Mouse (Mus musculus): ENCODE measurements around the gene Liph. TPM values are rescaled to one million over a fixed set of nuclear protein-coding genes. Genes with fewer than 3 reads are reported as not detected.

Liph gene
- polyA plus RNA-seq, 1 experiment from 2014 or later, result 48.8 TPM

DNA sequence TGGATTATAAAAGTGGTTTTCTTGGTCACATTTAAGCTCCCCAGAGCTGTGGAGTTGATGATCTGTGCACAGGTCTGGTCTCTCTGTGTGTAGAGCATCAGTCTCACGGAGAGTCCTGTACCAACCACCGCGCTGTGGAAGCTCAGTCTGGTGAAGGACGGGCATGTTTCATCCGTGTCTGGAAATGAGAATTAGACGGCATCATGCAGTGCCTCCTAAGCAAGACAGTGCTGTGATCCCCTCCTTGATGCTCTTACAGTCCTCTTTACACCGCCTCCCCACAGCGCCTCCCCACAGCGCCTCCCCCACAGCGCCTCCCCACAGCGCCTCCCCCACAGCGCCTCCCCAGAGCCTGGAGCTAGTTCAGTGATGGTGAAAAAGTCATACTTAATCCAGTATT, 11.4 kb downstream of the Liph start:
- 92% methylated on average over 12 of the region's 12 CpGs for WGBS
- Histone ChIP-seq H3K36me3 (ENCODE audit: control insufficient read depth, insufficient read depth) (peaks cover 4% of the 10 kb centered on the region; the same call in 1 of the 2 replicates), H3K27ac (ENCODE audit: low read depth, low read length) (no peak overlapping the region), H3K4me2 (replicated peaks; ENCODE audit: low read depth) (no peak overlapping the region), H3K4me3 (ENCODE audit: low read depth, low read length) (no peak overlapping the region), H3K9ac (ENCODE audit: low read depth, low read length) (no peak overlapping the region), H3K4me1 (replicated peaks; ENCODE audit: control insufficient read depth, insufficient read depth, low read length) (no peaks in the 10 kb centered on the region), H3K27me3 (replicated peaks; ENCODE audit: control insufficient read depth, insufficient read depth, low read length) (no peaks in the 10 kb centered on the region), H3K9me3 (ENCODE audit: control insufficient read depth) (no peaks in the 10 kb centered on the region)
- no peak for TF ChIP-seq CTCF (IDR thresholded peaks at IDR 0.05; ENCODE audit: low read depth)
- no peak for ATAC-seq

DNA sequence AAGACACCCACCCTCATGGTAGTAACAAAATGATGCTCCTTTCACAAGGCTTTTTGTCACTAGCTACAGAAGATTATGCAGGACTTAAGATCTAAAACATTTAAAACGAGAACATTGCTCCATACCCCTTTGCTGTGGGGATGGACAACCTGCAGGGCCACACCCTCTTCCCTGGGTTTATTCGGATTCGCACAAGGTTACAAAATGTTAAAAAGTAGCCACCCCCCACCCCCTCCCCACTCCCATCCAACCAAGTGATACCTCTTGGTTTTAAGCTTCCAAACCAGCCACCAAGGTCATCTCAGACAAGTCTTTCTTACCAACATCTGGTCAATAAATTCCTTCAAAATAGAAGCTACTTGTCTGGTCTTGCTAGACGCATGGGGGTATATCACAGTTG, 11.9 kb downstream of the Liph start:
- Histone ChIP-seq H3K4me3 (ENCODE audit: low read depth, low read length) (no peak overlapping the region), H3K27me3 (replicated peaks; ENCODE audit: control insufficient read depth, insufficient read depth, low read length) (no peaks in the 10 kb centered on the region), H3K4me1 (replicated peaks; ENCODE audit: control insufficient read depth, insufficient read depth, low read length) (no peaks in the 10 kb centered on the region), H3K4me2 (replicated peaks; ENCODE audit: low read depth) (no peak overlapping the region), H3K27ac (ENCODE audit: low read depth, low read length) (no peak overlapping the region), H3K36me3 (ENCODE audit: control insufficient read depth, insufficient read depth) (peaks cover 4% of the 10 kb centered on the region; the same call in 1 of the 2 replicates), H3K9me3 (ENCODE audit: control insufficient read depth) (no peaks in the 10 kb centered on the region), H3K9ac (ENCODE audit: low read depth, low read length) (no peak overlapping the region)
- TF ChIP-seq CTCF (IDR thresholded peaks at IDR 0.05; ENCODE audit: low read depth), result no peak
- no peak for ATAC-seq
- WGBS, result 92% methylated on average over 4 of the region's 4 CpGs

DNA sequence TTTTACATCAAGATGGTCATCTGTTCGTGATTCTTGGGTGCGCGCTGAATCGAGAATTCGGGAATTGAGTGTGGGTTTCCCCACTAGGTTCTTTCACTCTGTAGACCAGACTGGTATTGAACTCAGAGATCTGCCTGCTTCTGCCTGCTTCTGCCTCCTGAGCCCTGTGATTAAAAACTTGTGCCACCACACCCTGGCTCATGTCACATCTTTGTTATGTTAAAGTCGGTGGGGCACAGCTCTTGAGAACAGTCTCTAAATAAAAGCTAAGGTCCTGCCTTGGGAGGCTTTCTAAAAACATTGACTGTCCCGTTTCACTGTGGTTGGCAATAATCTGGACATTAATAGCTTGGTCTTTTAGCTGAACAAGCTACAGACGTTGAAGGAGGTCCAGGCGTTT, 12.3 kb downstream of the Liph start:
- ATAC-seq, result no peak
- no peak overlapping the region for H3K27ac ChIP-seq (ENCODE audit: low read depth, low read length)
- no peaks in the 10 kb centered on the region for H3K4me1 ChIP-seq (replicated peaks; ENCODE audit: control insufficient read depth, insufficient read depth, low read length)
- H3K4me2 ChIP-seq (replicated peaks; ENCODE audit: low read depth), result no peak overlapping the region
- no peaks in the 10 kb centered on the region for H3K27me3 ChIP-seq (replicated peaks; ENCODE audit: control insufficient read depth, insufficient read depth, low read length)
- H3K4me3 ChIP-seq (ENCODE audit: low read depth, low read length), result no peak overlapping the region
- no peak overlapping the region for H3K9ac ChIP-seq (ENCODE audit: low read depth, low read length)
- 94% methylated on average over 9 of the region's 9 CpGs for WGBS
- no peak for TF ChIP-seq CTCF (IDR thresholded peaks at IDR 0.05; ENCODE audit: low read depth)
- H3K36me3 ChIP-seq (ENCODE audit: control insufficient read depth, insufficient read depth), result peaks cover 4% of the 10 kb centered on the region; the same call in 1 of the 2 replicates
- no peaks in the 10 kb centered on the region for H3K9me3 ChIP-seq (ENCODE audit: control insufficient read depth)

DNA sequence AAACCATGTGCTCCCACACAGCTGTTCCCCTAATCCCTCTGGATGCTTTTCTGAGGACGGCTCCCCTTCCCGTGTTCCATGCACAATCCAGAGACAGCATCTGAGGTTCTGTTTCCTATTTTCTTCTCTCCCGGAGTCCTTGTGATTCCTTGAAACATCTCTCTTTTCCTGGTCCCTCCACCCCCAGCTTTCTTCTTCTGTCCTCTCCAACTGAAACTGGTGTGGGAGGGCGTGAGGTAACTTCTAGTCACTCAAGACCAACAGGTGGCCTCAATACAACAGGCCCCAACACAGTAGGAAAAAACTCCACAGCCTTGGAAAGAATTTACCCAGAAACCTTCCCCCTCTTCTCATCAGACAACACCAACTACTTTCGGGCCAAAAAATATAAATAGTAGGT, 18.1 kb downstream of the Liph start:
- H3K27ac ChIP-seq (ENCODE audit: low read depth, low read length), result no peak overlapping the region
- H3K4me3 ChIP-seq (ENCODE audit: low read depth, low read length), result no peak overlapping the region
- H3K9ac ChIP-seq (ENCODE audit: low read depth, low read length), result no peak overlapping the region
- H3K4me1 ChIP-seq (replicated peaks; ENCODE audit: control insufficient read depth, insufficient read depth, low read length), result no peaks in the 10 kb centered on the region
- peaks cover 7% of the 10 kb centered on the region; the same call in 1 of the 2 replicates for H3K36me3 ChIP-seq (ENCODE audit: control insufficient read depth, insufficient read depth)
- no peaks in the 10 kb centered on the region for H3K27me3 ChIP-seq (replicated peaks; ENCODE audit: control insufficient read depth, insufficient read depth, low read length)
- no peak for TF ChIP-seq CTCF (IDR thresholded peaks at IDR 0.05; ENCODE audit: low read depth)
- no peak for ATAC-seq
- 87% methylated on average over 5 of the region's 5 CpGs for WGBS
- H3K9me3 ChIP-seq (ENCODE audit: control insufficient read depth), result no peaks in the 10 kb centered on the region
- H3K4me2 ChIP-seq (replicated peaks; ENCODE audit: low read depth), result no peak overlapping the region

DNA sequence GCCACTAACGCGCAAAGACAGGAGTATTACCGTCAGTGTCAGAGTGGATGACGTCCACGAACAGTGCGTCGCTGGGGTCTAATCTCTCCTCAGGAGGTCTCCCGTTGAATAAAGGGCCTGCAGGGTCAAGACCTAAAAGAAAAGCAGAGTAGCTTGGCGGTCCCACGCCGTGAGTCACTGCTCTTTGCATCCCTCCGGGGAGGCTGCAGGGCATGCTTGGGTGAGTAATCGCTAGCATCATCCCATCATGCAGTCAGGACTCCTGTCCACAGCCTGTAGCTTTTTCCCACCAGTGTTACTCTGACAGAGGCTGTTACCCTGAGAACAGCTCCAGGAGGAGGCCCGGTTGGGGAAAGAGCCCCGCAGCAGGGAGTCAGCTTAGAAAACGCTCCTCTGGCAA, 19.3 kb downstream of the Liph start:
- no peak overlapping the region for H3K4me3 ChIP-seq (ENCODE audit: low read depth, low read length)

DNA sequence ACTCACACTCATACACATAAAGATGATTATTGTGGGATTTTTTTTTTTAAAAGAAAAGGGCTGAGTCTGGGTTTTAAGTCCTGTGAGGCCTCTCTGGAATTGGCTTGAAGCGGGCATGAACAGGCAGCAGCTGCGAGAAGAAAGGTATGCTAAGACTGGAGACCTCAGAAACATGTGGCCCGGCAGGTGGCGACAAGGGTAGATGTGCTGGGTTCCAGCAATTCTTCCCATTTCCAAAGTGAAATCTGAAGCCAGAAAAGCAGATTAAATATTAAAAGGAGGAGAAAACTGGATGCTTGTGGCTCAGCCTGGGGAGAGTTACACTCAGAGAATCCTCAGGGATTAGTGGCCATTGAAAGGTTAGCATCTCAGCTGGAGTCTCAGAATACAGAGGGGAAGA, 24.0 kb downstream of the Liph start:
- H3K4me3 ChIP-seq (ENCODE audit: low read depth, low read length), result no peak overlapping the region
- TF ChIP-seq CTCF (IDR thresholded peaks at IDR 0.05; ENCODE audit: low read depth), result no peak
- H3K9me3 ChIP-seq (ENCODE audit: control insufficient read depth), result no peaks in the 10 kb centered on the region
- 64% methylated on average over 4 of the region's 4 CpGs for WGBS
- H3K9ac ChIP-seq (ENCODE audit: low read depth, low read length), result no peak overlapping the region
- no peak overlapping the region for H3K4me2 ChIP-seq (replicated peaks; ENCODE audit: low read depth)
- no peaks in the 10 kb centered on the region for H3K27me3 ChIP-seq (replicated peaks; ENCODE audit: control insufficient read depth, insufficient read depth, low read length)
- no peak for ATAC-seq
- peaks cover 7% of the 10 kb centered on the region; the same call in 1 of the 2 replicates for H3K36me3 ChIP-seq (ENCODE audit: control insufficient read depth, insufficient read depth)
- H3K4me1 ChIP-seq (replicated peaks; ENCODE audit: control insufficient read depth, insufficient read depth, low read length), result no peaks in the 10 kb centered on the region
- no peak overlapping the region for H3K27ac ChIP-seq (ENCODE audit: low read depth, low read length)

More for the DNA sequence above, 19.3 kb downstream of the Liph start:
- H3K36me3 ChIP-seq (ENCODE audit: control insufficient read depth, insufficient read depth), result peaks cover 7% of the 10 kb centered on the region; the same call in 1 of the 2 replicates
- no peak for ATAC-seq
- no peak overlapping the region for H3K27ac ChIP-seq (ENCODE audit: low read depth, low read length)
- H3K4me1 ChIP-seq (replicated peaks; ENCODE audit: control insufficient read depth, insufficient read depth, low read length), result no peaks in the 10 kb centered on the region
- no peak overlapping the region for H3K9ac ChIP-seq (ENCODE audit: low read depth, low read length)
- 23% methylated on average over 16 of the region's 16 CpGs for WGBS
- H3K9me3 ChIP-seq (ENCODE audit: control insufficient read depth), result no peaks in the 10 kb centered on the region
- TF ChIP-seq CTCF (IDR thresholded peaks at IDR 0.05; ENCODE audit: low read depth), result no peak
- H3K4me2 ChIP-seq (replicated peaks; ENCODE audit: low read depth), result peak overlapping the region; percentile 25; the same call in 1 of the 2 replicates
- H3K27me3 ChIP-seq (replicated peaks; ENCODE audit: control insufficient read depth, insufficient read depth, low read length), result no peaks in the 10 kb centered on the region

DNA sequence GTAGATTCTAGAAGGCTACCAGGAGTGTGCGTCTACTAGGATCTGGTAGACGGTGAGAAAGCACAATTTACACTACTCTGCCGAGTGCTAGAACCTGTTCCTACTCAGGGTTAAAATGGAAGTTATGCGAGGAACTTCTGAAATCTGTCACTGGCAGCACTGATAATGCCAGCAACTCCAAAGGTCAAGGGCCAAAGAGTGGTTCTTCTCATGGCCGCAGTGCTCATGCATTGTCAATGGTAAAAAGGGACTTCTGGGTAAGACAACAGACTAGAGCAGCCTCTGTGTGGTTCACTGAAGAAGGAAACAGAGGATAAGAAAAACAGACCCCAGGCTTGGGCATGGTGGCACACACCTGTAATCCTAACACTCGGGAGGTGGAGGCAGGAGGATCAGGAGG, 24.9 kb downstream of the Liph start:
- Histone ChIP-seq H3K4me2 (replicated peaks; ENCODE audit: low read depth) (no peak overlapping the region), H3K9me3 (ENCODE audit: control insufficient read depth) (no peaks in the 10 kb centered on the region), H3K4me3 (ENCODE audit: low read depth, low read length) (no peak overlapping the region), H3K4me1 (replicated peaks; ENCODE audit: control insufficient read depth, insufficient read depth, low read length) (no peaks in the 10 kb centered on the region), H3K27ac (ENCODE audit: low read depth, low read length) (no peak overlapping the region), H3K36me3 (ENCODE audit: control insufficient read depth, insufficient read depth) (0 out of 2 replicates have a peak, but pooled peaks cover 3% of the 10 kb centered on the region), H3K27me3 (replicated peaks; ENCODE audit: control insufficient read depth, insufficient read depth, low read length) (no peaks in the 10 kb centered on the region), H3K9ac (ENCODE audit: low read depth, low read length) (no peak overlapping the region)
- no peak for ATAC-seq
- TF ChIP-seq CTCF (IDR thresholded peaks at IDR 0.05; ENCODE audit: low read depth), result no peak
- 62% methylated on average over 6 of the region's 6 CpGs for WGBS

Data from intestine, postnatal 0 days (tissue).